Mouse (Mus musculus) neural tube, embryonic 15.5 days (tissue): ENCODE measurements around the gene Spi1. TPM values are rescaled to one million over a fixed set of nuclear protein-coding genes. Genes with fewer than 3 reads are reported as not detected.

ENCODE experiments used
- ATAC-seq: fragments of 200-750 bp; cut with Nextera tagmentation; 2 replicates; pipeline ENCODE4 v1.8.0; 2017; ENCODE audit warnings: mild to moderate bottlenecking, moderate TSS enrichment, moderate library complexity; ENCODE audit not compliant: low FRiP score
- H3K27ac ChIP-seq: fragments of 300-500 bp; sonication (generic); replicated peaks from 2 replicates; pipeline ENCODE4 v1.5.1; 2015; ENCODE audit warnings: mild to moderate bottlenecking, inconsistent platforms
- H3K27me3 ChIP-seq: fragments of 300-500 bp; sonication (generic); replicated peaks from 2 replicates; pipeline ENCODE4 v1.6.1; 2015; ENCODE audit warnings: inconsistent platforms
- H3K36me3 ChIP-seq: fragments of 300-500 bp; sonication (generic); 2 replicates; pipeline ENCODE4 v1.6.1; 2015; ENCODE audit warnings: inconsistent platforms
- H3K4me1 ChIP-seq: fragments of 300-500 bp; sonication (generic); 2 replicates; pipeline ENCODE4 v1.6.1; 2015; ENCODE audit warnings: inconsistent platforms
- H3K4me2 ChIP-seq: fragments of 300-500 bp; sonication (generic); 2 replicates; pipeline ENCODE4 v1.6.1; 2015; ENCODE audit warnings: inconsistent platforms, mild to moderate bottlenecking, moderate library complexity
- H3K4me3 ChIP-seq: fragments of 300-500 bp; sonication (generic); replicated peaks from 2 replicates; pipeline ENCODE4 v1.5.1; 2015; ENCODE audit warnings: mild to moderate bottlenecking, inconsistent platforms
- H3K9ac ChIP-seq: fragments of 300-500 bp; sonication (generic); replicated peaks from 2 replicates; pipeline ENCODE4 v1.6.1; 2015; ENCODE audit warnings: mild to moderate bottlenecking, inconsistent platforms
- H3K9me3 ChIP-seq: fragments of 300-500 bp; sonication (generic); replicated peaks from 2 replicates; pipeline ENCODE4 v1.6.1; 2016; ENCODE audit warnings: inconsistent platforms
- WGBS: fragments of 180-500 bp; shearing (Covaris S2); methylation state at CpG from one replicate; pipeline ENCODE4 v1.1.7; 2015; ENCODE audit warnings: mixed read lengths; 5-methylcytosine and 5-hydroxymethylcytosine counted together
- polyA plus RNA-seq: library from polyadenylated mRNA; unstranded; fragments of >200 nt; fragmentation: Nextera tagmentation; extraction: Ambion mirVana; gene quantifications from 2 replicates; pipeline ENCODE4 v1.2.1, GENCODE M21; 2015

The Spi1 gene
- polyA plus RNA-seq, 1 experiment from 2014 or later = 3.6 TPM

DNA sequence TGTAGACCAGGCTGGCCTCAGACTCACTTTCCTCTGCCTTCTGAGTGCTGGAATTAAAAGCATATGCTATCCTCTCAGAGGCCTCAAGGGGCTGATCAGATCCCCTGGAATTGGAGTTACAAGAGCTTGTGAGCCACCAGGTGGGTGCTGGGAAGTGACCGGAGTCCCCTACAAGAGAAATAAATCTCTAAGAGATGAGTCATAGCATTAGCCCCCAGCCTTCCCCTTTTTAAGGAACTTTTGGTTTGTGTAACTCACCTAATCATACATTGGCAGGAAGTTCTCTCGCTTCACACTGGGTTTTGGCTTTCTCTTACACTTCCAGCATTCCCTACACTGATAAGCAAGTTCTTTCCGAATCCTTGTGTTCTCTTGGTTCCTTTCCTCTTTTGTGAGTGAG, 49.8 kb downstream of the Spi1 start:
- Histone ChIP-seq H3K27ac (no peak overlapping the region), H3K27me3 (no peaks in the 10 kb centered on the region), H3K4me2 (no peak overlapping the region), H3K4me1 (no peaks in the 10 kb centered on the region), H3K4me3 (no peak overlapping the region), H3K9ac (no peak overlapping the region), H3K9me3 (no peaks in the 10 kb centered on the region), H3K36me3 (peaks cover 10% of the 10 kb centered on the region; the same call in 1 of the 2 replicates)
- 86% methylated on average over 3 of the region's 3 CpGs for WGBS
- no peak for ATAC-seq

- H3K4me2 ChIP-seq = no peak overlapping the region
- no peak overlapping the region for H3K9ac ChIP-seq
- no peak for ATAC-seq
- peaks cover 57% of the 10 kb centered on the region for H3K36me3 ChIP-seq
- H3K27ac ChIP-seq = no peak overlapping the region
- no peaks in the 10 kb centered on the region for H3K27me3 ChIP-seq
- no peaks in the 10 kb centered on the region for H3K9me3 ChIP-seq
- H3K4me3 ChIP-seq = no peak overlapping the region
- WGBS = 83% methylated on average over 11 of the region's 11 CpGs
- no peaks in the 10 kb centered on the region for H3K4me1 ChIP-seq
Observed at GRCm38 (mm10) chr2:91136513-91137412, 54.6 kb downstream of the Spi1 start.

GRCm38 (mm10) chr2:91137481-91137880, 55.3 kb downstream of the Spi1 start:
- Histone ChIP-seq H3K9me3 (no peaks in the 10 kb centered on the region), H3K4me1 (no peaks in the 10 kb centered on the region), H3K4me2 (no peak overlapping the region), H3K36me3 (peaks cover 63% of the 10 kb centered on the region), H3K9ac (no peak overlapping the region), H3K27ac (no peak overlapping the region), H3K27me3 (no peaks in the 10 kb centered on the region), H3K4me3 (no peak overlapping the region)
- WGBS = 87% methylated on average over 6 of the region's 6 CpGs
- ATAC-seq = no peak

GRCm38 (mm10) chr2:91139311-91139710, 57.1 kb downstream of the Spi1 start:
- no peak overlapping the region for H3K9ac ChIP-seq
- H3K36me3 ChIP-seq = peaks cover 77% of the 10 kb centered on the region
- no peaks in the 10 kb centered on the region for H3K4me1 ChIP-seq
- no peak overlapping the region for H3K27ac ChIP-seq
- no peak overlapping the region for H3K4me2 ChIP-seq
- no peaks in the 10 kb centered on the region for H3K27me3 ChIP-seq
- no peaks in the 10 kb centered on the region for H3K9me3 ChIP-seq
- H3K4me3 ChIP-seq = no peak overlapping the region
- no peak for ATAC-seq
- WGBS = 80% methylated on average over 5 of the region's 5 CpGs

GRCm38 (mm10) chr2:91139764-91140163, 57.6 kb downstream of the Spi1 start:
- no peaks in the 10 kb centered on the region for H3K4me1 ChIP-seq
- H3K9me3 ChIP-seq = no peaks in the 10 kb centered on the region

GRCm38 (mm10) chr2:91142920-91143319, 60.7 kb downstream of the Spi1 start:
- Histone ChIP-seq H3K9me3 (no peaks in the 10 kb centered on the region), H3K36me3 (peaks cover 91% of the 10 kb centered on the region), H3K4me3 (no peak overlapping the region), H3K27me3 (no peaks in the 10 kb centered on the region), H3K27ac (no peak overlapping the region), H3K4me1 (no peaks in the 10 kb centered on the region), H3K4me2 (no peak overlapping the region), H3K9ac (no peak overlapping the region)
- WGBS = 94% methylated on average over 6 of the region's 6 CpGs
- ATAC-seq = no peak

More at GRCm38 (mm10) chr2:91139764-91140163, 57.6 kb downstream of the Spi1 start:
- no peak overlapping the region for H3K27ac ChIP-seq
- no peaks in the 10 kb centered on the region for H3K27me3 ChIP-seq
- 68% methylated on average over 8 of the region's 8 CpGs for WGBS
- no peak for ATAC-seq
- no peak overlapping the region for H3K4me3 ChIP-seq
- H3K9ac ChIP-seq = no peak overlapping the region
- peaks cover 81% of the 10 kb centered on the region for H3K36me3 ChIP-seq
- H3K4me2 ChIP-seq = no peak overlapping the region

GRCm38 (mm10) chr2:91143401-91143800, 61.2 kb downstream of the Spi1 start:
- no peak for ATAC-seq
- Histone ChIP-seq H3K36me3 (peaks cover 89% of the 10 kb centered on the region), H3K9ac (no peak overlapping the region), H3K4me2 (no peak overlapping the region), H3K4me3 (no peak overlapping the region), H3K27me3 (no peaks in the 10 kb centered on the region), H3K9me3 (no peaks in the 10 kb centered on the region), H3K4me1 (no peaks in the 10 kb centered on the region), H3K27ac (no peak overlapping the region)
- WGBS = 95% methylated on average over 11 of the region's 11 CpGs

- no peaks in the 10 kb centered on the region for H3K27me3 ChIP-seq
- peaks cover 76% of the 10 kb centered on the region for H3K36me3 ChIP-seq
- ATAC-seq = no peak
- H3K4me2 ChIP-seq = no peak overlapping the region
- H3K27ac ChIP-seq = no peak overlapping the region
- no peaks in the 10 kb centered on the region for H3K4me1 ChIP-seq
- no peaks in the 10 kb centered on the region for H3K9me3 ChIP-seq
- no peak overlapping the region for H3K9ac ChIP-seq
- no peak overlapping the region for H3K4me3 ChIP-seq
Observed at GRCm38 (mm10) chr2:91148101-91148500, 65.9 kb downstream of the Spi1 start.

- H3K9ac ChIP-seq = no peak overlapping the region
- no peak for ATAC-seq
- H3K4me1 ChIP-seq = no peaks in the 10 kb centered on the region
- H3K4me2 ChIP-seq = no peak overlapping the region
- 82% methylated on average over 1 of the region's 1 CpGs for WGBS
- H3K27me3 ChIP-seq = no peaks in the 10 kb centered on the region
- H3K4me3 ChIP-seq = no peak overlapping the region
- H3K36me3 ChIP-seq = peaks cover 76% of the 10 kb centered on the region
- H3K27ac ChIP-seq = no peak overlapping the region
- H3K9me3 ChIP-seq = no peaks in the 10 kb centered on the region
Observed at GRCm38 (mm10) chr2:91151331-91151730, 69.1 kb downstream of the Spi1 start.

- Histone ChIP-seq H3K9me3 (no peaks in the 10 kb centered on the region), H3K4me3 (no peak overlapping the region), H3K36me3 (peaks cover 76% of the 10 kb centered on the region), H3K27ac (no peak overlapping the region), H3K4me1 (no peaks in the 10 kb centered on the region), H3K4me2 (no peak overlapping the region), H3K9ac (no peak overlapping the region), H3K27me3 (no peaks in the 10 kb centered on the region)
- WGBS = 91% methylated on average over 3 of the region's 3 CpGs
- ATAC-seq = no peak
Observed at GRCm38 (mm10) chr2:91152885-91153377, 70.7 kb downstream of the Spi1 start.

DNA sequence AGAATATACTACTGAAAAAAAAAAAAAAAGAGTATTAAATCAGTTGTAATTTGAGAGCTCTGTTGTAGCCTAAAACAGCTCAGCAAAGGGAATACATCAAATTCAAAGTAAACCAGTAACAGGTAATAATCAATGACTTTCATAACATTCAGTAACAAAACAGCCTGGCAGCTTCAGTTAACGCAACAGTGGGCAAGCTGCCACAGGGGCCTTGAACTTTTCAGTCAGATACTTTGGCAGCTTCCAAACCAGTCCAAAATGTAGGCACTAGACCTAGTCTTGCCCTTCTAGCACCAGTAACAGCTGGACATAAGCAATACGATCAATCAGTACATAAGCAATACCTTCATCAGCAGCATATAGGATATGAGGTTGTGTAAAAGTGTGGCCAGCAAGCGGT, 71.9 kb downstream of the Spi1 start:
- no peaks in the 10 kb centered on the region for H3K27me3 ChIP-seq
- H3K27ac ChIP-seq = no peak overlapping the region
- no peak overlapping the region for H3K4me2 ChIP-seq
- H3K4me1 ChIP-seq = no peaks in the 10 kb centered on the region
- H3K4me3 ChIP-seq = no peak overlapping the region
- H3K9me3 ChIP-seq = no peaks in the 10 kb centered on the region
- peaks cover 79% of the 10 kb centered on the region for H3K36me3 ChIP-seq
- 97% methylated on average over 3 of the region's 3 CpGs for WGBS
- ATAC-seq = no peak
- H3K9ac ChIP-seq = no peak overlapping the region

DNA sequence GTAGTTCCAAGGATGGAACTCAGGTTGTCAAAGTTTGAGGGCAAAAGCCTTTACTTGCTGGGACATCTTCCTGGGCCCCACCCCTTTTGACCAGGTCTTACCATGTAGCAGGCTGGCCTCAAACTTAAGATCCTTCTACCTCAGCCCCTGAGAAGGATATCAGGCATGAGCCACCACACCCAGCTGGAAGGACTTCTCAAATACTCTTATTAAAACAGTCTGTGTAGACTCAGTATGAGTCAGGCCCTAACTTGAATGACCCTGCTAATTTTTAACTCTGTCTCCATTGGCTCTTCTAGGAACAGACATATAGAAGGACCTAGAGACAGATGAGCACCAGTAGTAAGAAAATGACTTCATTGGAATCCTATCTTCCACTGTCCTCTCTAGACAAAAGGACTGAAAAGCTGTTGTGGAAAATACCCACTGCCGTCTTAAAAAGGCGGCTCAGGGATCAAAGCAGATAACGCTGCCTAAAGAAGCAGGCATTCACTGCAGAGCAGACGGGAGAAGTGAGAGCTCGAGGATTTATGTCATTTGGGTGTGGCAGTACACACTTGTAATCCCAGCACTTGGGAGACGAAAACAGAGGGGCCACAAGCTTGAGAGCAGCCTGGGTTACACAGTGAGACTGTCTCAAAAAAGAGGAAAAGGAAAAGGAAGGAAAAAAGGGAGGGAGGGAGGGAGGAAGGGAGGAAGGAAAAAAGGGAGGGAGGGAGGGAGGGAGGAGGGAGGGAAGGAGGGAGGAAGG, 75.0 kb downstream of the Spi1 start:
- no peak overlapping the region for H3K4me2 ChIP-seq
- H3K36me3 ChIP-seq = peaks cover 87% of the 10 kb centered on the region
- no peak overlapping the region for H3K4me3 ChIP-seq
- no peaks in the 10 kb centered on the region for H3K27me3 ChIP-seq
- no peaks in the 10 kb centered on the region for H3K9me3 ChIP-seq
- 16% methylated on average over 6 of the region's 6 CpGs for WGBS
- no peak overlapping the region for H3K27ac ChIP-seq
- ATAC-seq = no peak
- no peak overlapping the region for H3K9ac ChIP-seq
- H3K4me1 ChIP-seq = no peaks in the 10 kb centered on the region
